Mouse (Mus musculus) embryo, embryonic 10 days (tissue): ENCODE measurements around the gene Ltn1.

Experiments used
- DNase-seq: peaks from one replicate; pipeline ENCODE4 v3.0.0-alpha.2; 2015; ENCODE audit warnings: low spot score

Ltn1 gene

GRCm38 (mm10) chr16:87432033-87432814 is at the start of gene Ltn1:
TSS of gene Ltn1 (minus strand) at chr16:87432612.
- peak; percentile 100 for DNase-seq

GRCm38 (mm10) chr16:87470579-87470978 is 38.2 kb upstream of the Ltn1 start:
- no peak for DNase-seq

- DNase-seq, result no peak
These were observed 26.3 kb upstream of the Ltn1 start for GRCm38 (mm10) chr16:87458752-87459151.

- DNase-seq, result peak; percentile 29
These were observed 22.8 kb upstream of the Ltn1 start for GRCm38 (mm10) chr16:87455180-87455611.

GRCm38 (mm10) chr16:87454419-87455179 is 22.2 kb upstream of the Ltn1 start, which contains the start of gene Usp16:
TSS of gene Usp16 (plus strand) at chr16:87454703.
- peak; percentile 96 for DNase-seq

- no peak for DNase-seq
These were observed 20.8 kb upstream of the Ltn1 start for GRCm38 (mm10) chr16:87453226-87453625.

GRCm38 (mm10) chr16:87445528-87445927 is 13.1 kb upstream of the Ltn1 start:
- no peak for DNase-seq

- no peak for DNase-seq
These were observed 12.7 kb upstream of the Ltn1 start for GRCm38 (mm10) chr16:87445110-87445509.

GRCm38 (mm10) chr16:87444071-87444470 is 11.7 kb upstream of the Ltn1 start:
- DNase-seq, result no peak

GRCm38 (mm10) chr16:87443245-87443644 is 10.8 kb upstream of the Ltn1 start:
- DNase-seq, result no peak

GRCm38 (mm10) chr16:87442291-87442690 is 9.9 kb upstream of the Ltn1 start:
- no peak for DNase-seq

- peak; percentile 8 for DNase-seq
These were observed 8.7 kb upstream of the Ltn1 start for GRCm38 (mm10) chr16:87441089-87441488.

GRCm38 (mm10) chr16:87440184-87440686 is 7.8 kb upstream of the Ltn1 start, which contains the start of gene Rwdd2b:
TSS of gene Rwdd2b (minus strand) at chr16:87440573.
- DNase-seq, result peak; percentile 96

GRCm38 (mm10) chr16:87438697-87439096 is 6.3 kb upstream of the Ltn1 start:
- DNase-seq, result no peak

- DNase-seq, result no peak
These were observed 4.7 kb upstream of the Ltn1 start for GRCm38 (mm10) chr16:87437096-87437495.

- no peak for DNase-seq
These were observed 3.2 kb upstream of the Ltn1 start for GRCm38 (mm10) chr16:87435411-87436205.

- no peak for DNase-seq
These were observed 2.5 kb upstream of the Ltn1 start for GRCm38 (mm10) chr16:87434946-87435345.

- DNase-seq, result no peak
These were observed 1.9 kb upstream of the Ltn1 start for GRCm38 (mm10) chr16:87434266-87434665.

GRCm38 (mm10) chr16:87427516-87427915 is 4.9 kb downstream of the Ltn1 start:
- DNase-seq, result no peak

GRCm38 (mm10) chr16:87420662-87421061 is 11.8 kb downstream of the Ltn1 start:
- DNase-seq, result no peak

GRCm38 (mm10) chr16:87405001-87405400 is 27.4 kb downstream of the Ltn1 start:
- no peak for DNase-seq
